Comparison of ENCODE assay signal across 13 mouse cellular contexts in the genomic region with DNA sequence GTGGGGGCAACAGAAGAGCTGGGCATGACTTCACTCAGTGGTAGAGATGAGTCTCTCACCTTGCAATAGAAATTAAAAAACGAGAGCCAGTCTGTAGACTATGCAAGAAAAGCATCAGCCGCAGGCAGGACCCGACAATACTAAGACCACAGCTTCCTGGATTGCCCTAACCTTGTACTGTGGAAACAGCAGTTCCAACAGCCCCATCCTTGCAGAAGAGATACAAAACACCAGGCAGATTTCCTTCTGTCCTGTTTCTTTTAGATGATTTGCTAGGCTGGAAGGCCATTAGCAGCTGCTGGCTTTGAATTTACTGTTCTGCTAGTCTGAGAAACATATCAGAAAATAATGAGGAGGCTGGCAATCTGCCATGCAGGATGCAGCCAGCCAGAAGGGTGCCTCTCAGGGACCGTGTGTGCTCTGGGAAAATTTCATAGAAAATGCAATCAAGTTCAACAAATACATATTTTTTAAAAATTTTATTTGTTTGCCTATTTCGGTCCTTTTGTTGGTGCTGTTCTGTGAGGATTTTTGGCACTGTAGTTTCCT. TPM values are rescaled to one million over a fixed set of nuclear protein-coding genes. Genes with fewer than 3 reads are reported as not detected.
DNase-seq lines count a peak whose midpoint lies in the region; ATAC-seq lines count a peak whose summit lies in the region.
"Had no signal": no experiment of that assay in that cellular context is flagged by ENCODE, and none has a peak within 500 bp of the region (broad histone marks: within the 10 kb centered on the region; RNA-seq: fewer than 3 reads in every experiment).

No protein-coding gene starts in this region.

- H3K9ac ChIP-seq in heart, embryonic 11.5 days (ENCODE audit: low read depth, low read length): no peak overlapping the region

- no peak overlapping the region for H3K4me2 ChIP-seq in heart, embryonic 11.5 days

- 70% methylated on average over 5 of the region's 5 CpGs for WGBS in heart, embryonic 11.5 days (ENCODE audit: insufficient replicate concordance)

- no peaks in the 10 kb centered on the region for H3K36me3 ChIP-seq in heart, embryonic 11.5 days (ENCODE audit: control insufficient read depth, insufficient read depth, low read length)

- H3K4me3 ChIP-seq in heart, embryonic 11.5 days (ENCODE audit: low read depth, low read length): no peak overlapping the region
- H3K4me3 ChIP-seq: left cerebral cortex, adult 2 months had no signal

- DNase-seq in heart, postnatal 36 days: peak; percentile 4 to 8
- peak; percentile 9 for DNase-seq in ovary, adult 18-20 months (ENCODE audit: low spot score)
- DNase-seq in ovary, postnatal 14 days (ENCODE audit: low spot score): no peak
- DNase-seq in cerebellum, adult 18-20 months: peak; percentile 48 to 52
- peak; percentile 20 to 47 for DNase-seq in layer of hippocampus, adult 8-10 months (ENCODE audit: low spot score in 2 of 2)
- no peak for DNase-seq in thymus, postnatal 14 days
- DNase-seq in kidney, adult 9 months: no peak

- intact Hi-C loops in heart, postnatal 36 days (cut with DNase I): no loop called here

- H3K4me1 ChIP-seq in heart, embryonic 11.5 days (ENCODE audit: control insufficient read depth, insufficient read depth, low read length): no peaks in the 10 kb centered on the region

- H3K9me3 ChIP-seq in heart, embryonic 11.5 days (replicated peaks; ENCODE audit: control insufficient read depth, low read length): no peaks in the 10 kb centered on the region

- H3K27ac ChIP-seq in heart, embryonic 11.5 days (ENCODE audit: low read depth, low read length): no peak overlapping the region
- H3K27ac ChIP-seq: left cerebral cortex, adult 2 months had no signal

- no peak for ATAC-seq in heart, embryonic 11.5 days (replicated peaks; ENCODE audit: insufficient number of reproducible peaks, low FRiP score, low TSS enrichment)
- ATAC-seq: lung, postnatal 0 days had no signal

- no peaks in the 10 kb centered on the region for H3K27me3 ChIP-seq in heart, embryonic 11.5 days (ENCODE audit: control insufficient read depth, insufficient read depth, low read length)

RNA-seq across cellular contexts. Expression of a gene that starts 52.9 kb away (rescaled TPM):
- not detected for total RNA-seq in heart, postnatal 36 days (2021)
- polyA plus RNA-seq in heart, embryonic 11.5 days (2014; fragmentation: Nextera tagmentation; extraction: Ambion mirVana): 1.7 and 2.6 TPM in 2 replicates
- total RNA-seq in layer of hippocampus, adult 8-10 months (2022): not detected
- total RNA-seq: CH12.LX; left cerebral cortex, adult 2 months; neutrophil, adult 5-6 weeks had no signal
- polyA plus RNA-seq: lung, postnatal 0 days; testis, adult 2 months had no signal

Comparison
In these comparisons a context has a peak if more than half of its experiments do, and no peak if none do; other contexts are left out.
1. DNase-seq: peak in heart, postnatal 36 days (2 of 2), ovary, adult 18-20 months (single experiment), cerebellum, adult 18-20 months (2 of 2) and layer of hippocampus, adult 8-10 months (2 of 2); none in ovary, postnatal 14 days (single experiment), thymus, postnatal 14 days (single experiment) and kidney, adult 9 months (single experiment).